Mouse (Mus musculus) forebrain, embryonic 14.5 days (tissue): Measurements from ENCODE around the gene Afap1. TPM values are rescaled to one million over a fixed set of nuclear protein-coding genes. Genes with fewer than 3 reads are reported as not detected.

Source experiments
- ATAC-seq: fragments of 200-750 bp; cut with Nextera tagmentation; 2 replicates; pipeline ENCODE4 v1.8.0; 2017; ENCODE audit warnings: mild to moderate bottlenecking, moderate library complexity
- DNase-seq: peaks from one replicate; pipeline ENCODE4 v3.0.0-alpha.2; 2015; ENCODE audit warnings: low spot score
- H3K27ac ChIP-seq: fragments of 300-500 bp; sonication (generic); 2 replicates; pipeline ENCODE4 v1.5.1; 2014; ENCODE audit warnings: low read depth, mild to moderate bottlenecking, control low read depth, low read length, moderate library complexity
- H3K27me3 ChIP-seq: fragments of 300-500 bp; sonication (generic); replicated peaks from 2 replicates; pipeline ENCODE4 v1.6.1; 2014; ENCODE audit warnings: low read length, control low read depth, mixed read lengths; ENCODE audit not compliant: control insufficient read depth, insufficient read depth
- H3K36me3 ChIP-seq: fragments of 300-500 bp; sonication (generic); 2 replicates; pipeline ENCODE4 v1.6.1; 2014; ENCODE audit warnings: low read length, control low read depth; ENCODE audit not compliant: control insufficient read depth, insufficient read depth
- H3K4me1 ChIP-seq: fragments of 300-500 bp; sonication (generic); 2 replicates; pipeline ENCODE4 v1.6.1; 2014; ENCODE audit warnings: antibody characterized with exemption, low read length, control low read depth; ENCODE audit not compliant: control insufficient read depth, insufficient read depth
- H3K4me2 ChIP-seq: fragments of 300-500 bp; sonication (generic); 2 replicates; pipeline ENCODE4 v1.6.1; 2014; ENCODE audit warnings: mild to moderate bottlenecking, control low read depth, low read length
- H3K4me3 ChIP-seq: fragments of 300-500 bp; sonication (generic); 2 replicates; pipeline ENCODE4 v1.5.1; 2014; ENCODE audit warnings: low read depth, low read length, control low read depth
- H3K9ac ChIP-seq: fragments of 300-500 bp; sonication (generic); 2 replicates; pipeline ENCODE4 v1.6.1; 2014; ENCODE audit warnings: mild to moderate bottlenecking, low read length, control low read depth, moderate library complexity
- H3K9me3 ChIP-seq: fragments of 300-500 bp; sonication (generic); replicated peaks from 2 replicates; pipeline ENCODE4 v1.6.1; 2016; ENCODE audit warnings: low read length, control low read depth, mixed read lengths; ENCODE audit not compliant: control insufficient read depth
- WGBS: fragments of 180-500 bp; shearing (Covaris S2); extraction: QIAGEN DNeasy Blood & Tissue Kit; methylation state at CpG from one replicate; pipeline ENCODE4 v1.1.7; 2014; 5-methylcytosine and 5-hydroxymethylcytosine counted together
- polyA plus RNA-seq: library from polyadenylated mRNA; unstranded; fragments of >200 nt; fragmentation: Nextera tagmentation; extraction: Ambion mirVana; gene quantifications from 2 replicates; pipeline ENCODE4 v1.2.1, GENCODE M21; 2014

The Afap1 gene
- polyA plus RNA-seq, 1 experiment from 2014 or later, result 36.9 TPM

- no peak overlapping the region for H3K4me3 ChIP-seq
- H3K27ac ChIP-seq, result peak overlapping the region; percentile 94
- no peaks in the 10 kb centered on the region for H3K36me3 ChIP-seq
- no peaks in the 10 kb centered on the region for H3K27me3 ChIP-seq
- peaks cover 49% of the 10 kb centered on the region for H3K4me1 ChIP-seq
- no peaks in the 10 kb centered on the region for H3K9me3 ChIP-seq
- 0 out of 2 replicates have a peak overlapping the region, but pooled peaks have one; percentile 8 for H3K4me2 ChIP-seq
- peak overlapping the region; percentile 38 for H3K9ac ChIP-seq
- ATAC-seq, result peak; percentile 91
- peak; percentile 96 for DNase-seq
- WGBS, result 8% methylated on average over 8 of the region's 8 CpGs
These were observed 25.3 kb downstream of the Afap1 start for GRCm38 (mm10) chr5:35918387-35918786.

DNA sequence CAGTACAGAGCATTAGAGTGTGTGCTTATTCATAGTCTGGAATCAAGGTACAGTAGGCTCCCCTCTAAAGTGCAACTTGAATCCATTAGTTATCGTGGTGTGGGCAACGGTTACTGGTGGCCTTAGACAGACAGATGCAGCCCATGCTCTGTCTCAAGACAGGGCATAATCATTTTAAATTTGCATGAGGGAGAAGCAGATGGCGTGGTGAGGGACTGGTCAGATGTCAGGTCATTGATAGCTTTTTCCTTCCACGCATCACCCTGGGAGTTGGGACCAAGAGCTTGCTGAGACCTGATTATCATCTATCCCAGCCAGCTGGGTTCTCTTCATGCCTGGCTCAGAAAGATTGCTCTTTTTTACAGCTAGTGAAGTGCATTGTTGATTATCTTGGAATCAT lies 27.0 kb downstream of the Afap1 start:
- Histone ChIP-seq H3K4me2 (no peak overlapping the region), H3K9me3 (no peaks in the 10 kb centered on the region), H3K27me3 (no peaks in the 10 kb centered on the region), H3K4me3 (no peak overlapping the region), H3K27ac (no peak overlapping the region), H3K36me3 (no peaks in the 10 kb centered on the region), H3K4me1 (peaks cover 54% of the 10 kb centered on the region), H3K9ac (no peak overlapping the region)
- DNase-seq (peak; percentile 22), ATAC-seq (no peak)
- WGBS, result 69% methylated on average over 4 of the region's 4 CpGs

- Histone ChIP-seq H3K27ac (no peak overlapping the region), H3K4me1 (peaks cover 52% of the 10 kb centered on the region), H3K27me3 (no peaks in the 10 kb centered on the region), H3K9ac (no peak overlapping the region), H3K9me3 (no peaks in the 10 kb centered on the region), H3K4me3 (no peak overlapping the region), H3K4me2 (no peak overlapping the region), H3K36me3 (no peaks in the 10 kb centered on the region)
- DNase-seq (no peak), ATAC-seq (no peak)
These were observed 27.4 kb downstream of the Afap1 start for GRCm38 (mm10) chr5:35920557-35920956.

DNA sequence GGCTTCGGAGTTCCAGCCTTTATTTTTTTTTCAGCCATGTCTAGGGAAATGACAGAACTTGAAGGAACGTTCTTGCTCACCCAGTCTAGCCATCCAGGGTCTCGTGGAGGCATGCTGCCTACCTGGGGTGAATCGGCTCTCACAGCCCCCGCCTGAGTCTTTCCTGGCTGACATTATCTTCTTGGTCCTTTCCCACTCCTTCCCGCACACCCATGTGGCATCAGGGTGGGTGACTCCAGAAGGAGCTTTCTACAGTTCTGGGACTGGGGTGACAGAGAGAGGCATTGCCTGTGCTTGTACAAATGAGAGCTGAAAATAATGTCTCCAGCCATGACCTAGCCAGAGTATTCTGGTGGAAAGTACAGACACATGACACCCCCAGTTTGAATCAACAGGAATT lies 28.0 kb downstream of the Afap1 start:
- Histone ChIP-seq H3K9ac (no peak overlapping the region), H3K4me2 (no peak overlapping the region), H3K9me3 (no peaks in the 10 kb centered on the region), H3K27ac (no peak overlapping the region), H3K4me3 (no peak overlapping the region), H3K36me3 (no peaks in the 10 kb centered on the region), H3K4me1 (peaks cover 55% of the 10 kb centered on the region), H3K27me3 (no peaks in the 10 kb centered on the region)
- ATAC-seq (no peak), DNase-seq (no peak)
- WGBS, result 85% methylated on average over 6 of the region's 6 CpGs

GRCm38 (mm10) chr5:35921595-35922254 lies 28.6 kb downstream of the Afap1 start:
- H3K9me3 ChIP-seq, result no peaks in the 10 kb centered on the region

GRCm38 (mm10) chr5:35923448-35923847 lies 30.3 kb downstream of the Afap1 start:
- Histone ChIP-seq H3K27ac (no peak overlapping the region), H3K4me3 (no peak overlapping the region), H3K27me3 (no peaks in the 10 kb centered on the region), H3K9ac (no peak overlapping the region), H3K36me3 (no peaks in the 10 kb centered on the region), H3K4me1 (peaks cover 49% of the 10 kb centered on the region), H3K9me3 (no peaks in the 10 kb centered on the region), H3K4me2 (no peak overlapping the region)
- no peak for ATAC-seq
- DNase-seq, result no peak
- 87% methylated on average over 6 of the region's 6 CpGs for WGBS

More at GRCm38 (mm10) chr5:35921595-35922254, 28.6 kb downstream of the Afap1 start:
- peak overlapping the region; percentile 33; the same call in 1 of the 2 replicates for H3K27ac ChIP-seq
- peak; percentile 30 for DNase-seq
- H3K4me1 ChIP-seq, result peaks cover 56% of the 10 kb centered on the region
- H3K4me2 ChIP-seq, result no peak overlapping the region
- H3K9ac ChIP-seq, result no peak overlapping the region
- H3K36me3 ChIP-seq, result no peaks in the 10 kb centered on the region
- H3K27me3 ChIP-seq, result no peaks in the 10 kb centered on the region
- no peak for ATAC-seq
- no peak overlapping the region for H3K4me3 ChIP-seq
- WGBS, result 48% methylated on average over 10 of the region's 10 CpGs

GRCm38 (mm10) chr5:35925171-35925634 lies 32.1 kb downstream of the Afap1 start:
- peak overlapping the region; percentile 68 for H3K27ac ChIP-seq
- WGBS, result 58% methylated on average over 12 of the region's 12 CpGs
- DNase-seq, result peak; percentile 90
- no peaks in the 10 kb centered on the region for H3K27me3 ChIP-seq
- peaks cover 31% of the 10 kb centered on the region for H3K4me1 ChIP-seq
- no peaks in the 10 kb centered on the region for H3K9me3 ChIP-seq
- no peak overlapping the region for H3K4me2 ChIP-seq
- no peak overlapping the region for H3K4me3 ChIP-seq
- 0 out of 2 replicates have a peak overlapping the region, but pooled peaks have one; percentile 17 for H3K9ac ChIP-seq
- H3K36me3 ChIP-seq, result no peaks in the 10 kb centered on the region
- peak; percentile 88 for ATAC-seq

- ATAC-seq (no peak), DNase-seq (peak; percentile 11)
- no peaks in the 10 kb centered on the region for H3K27me3 ChIP-seq
- no peaks in the 10 kb centered on the region for H3K36me3 ChIP-seq
- WGBS, result 63% methylated on average over 8 of the region's 8 CpGs
- no peak overlapping the region for H3K4me2 ChIP-seq
- no peaks in the 10 kb centered on the region for H3K9me3 ChIP-seq
- H3K27ac ChIP-seq, result peak overlapping the region; percentile 14; the same call in 1 of the 2 replicates
- H3K9ac ChIP-seq, result no peak overlapping the region
- no peak overlapping the region for H3K4me3 ChIP-seq
- H3K4me1 ChIP-seq, result peaks cover 27% of the 10 kb centered on the region
These were observed 33.4 kb downstream of the Afap1 start for GRCm38 (mm10) chr5:35926511-35926910.

GRCm38 (mm10) chr5:35931296-35931695 lies 38.2 kb downstream of the Afap1 start:
- H3K9me3 ChIP-seq, result no peaks in the 10 kb centered on the region
- DNase-seq (no peak), ATAC-seq (no peak)
- no peak overlapping the region for H3K4me3 ChIP-seq
- H3K4me1 ChIP-seq, result peaks cover 8% of the 10 kb centered on the region
- H3K27ac ChIP-seq, result no peak overlapping the region
- peaks cover 5% of the 10 kb centered on the region; the same call in 1 of the 2 replicates for H3K36me3 ChIP-seq
- no peak overlapping the region for H3K4me2 ChIP-seq
- no peaks in the 10 kb centered on the region for H3K27me3 ChIP-seq
- no peak overlapping the region for H3K9ac ChIP-seq
- 76% methylated on average over 5 of the region's 5 CpGs for WGBS
